Mouse (Mus musculus) heart, adult 2 months (tissue): ENCODE data around the gene Ift122.

Experiments
- CTCF ChIP-seq: fragments of 200-600 bp; IDR thresholded peaks from 2 replicates; pipeline ENCODE4 v1.8.1; 2022; ENCODE audit warnings: antibody characterized with exemption, mild to moderate bottlenecking, moderate library complexity
- POLR2A ChIP-seq: fragments of 200-500 bp; IDR thresholded peaks from 2 replicates; pipeline ENCODE4 v1.6.1; 2011; ENCODE audit warnings: mild to moderate bottlenecking, low read depth, low read length, control low read depth; ENCODE audit not compliant: insufficient read depth

GRCm38 (mm10) chr6:115901062-115901461 is 47.8 kb downstream of the Ift122 start:
- TF ChIP-seq POLR2A (no peak), CTCF (no peak; the same call in none of the 2 replicates)
